Mouse (Mus musculus): ENCODE results near the gene Clec12b. TPM values are rescaled to one million over a fixed set of nuclear protein-coding genes. Genes with fewer than 3 reads are reported as not detected.

Clec12b gene
- polyA plus RNA-seq, 1 experiment: not detected

GRCm38 (mm10) chr6:129393087-129393720 is 7.5 kb upstream of the Clec12b start:
- Histone ChIP-seq H3K27ac (ENCODE audit: control insufficient read depth, insufficient read depth, low read depth, low read length, poor library complexity) (no peak overlapping the region), H3K4me3 (replicated peaks; ENCODE audit: control insufficient read depth, low read depth, low read length) (no peak overlapping the region), H3K4me1 (ENCODE audit: control insufficient read depth, insufficient read depth, low read length) (no peaks in the 10 kb centered on the region)
- WGBS: 13% methylated on average over 2 of the region's 2 CpGs
- TF ChIP-seq POLR2A (IDR thresholded peaks at IDR 0.05; ENCODE audit: borderline replicate concordance, control insufficient read depth, low read depth, low read length) (no peak), CTCF (IDR thresholded peaks at IDR 0.05; ENCODE audit: control insufficient read depth, insufficient read depth, low read length) (no peak)

DNA sequence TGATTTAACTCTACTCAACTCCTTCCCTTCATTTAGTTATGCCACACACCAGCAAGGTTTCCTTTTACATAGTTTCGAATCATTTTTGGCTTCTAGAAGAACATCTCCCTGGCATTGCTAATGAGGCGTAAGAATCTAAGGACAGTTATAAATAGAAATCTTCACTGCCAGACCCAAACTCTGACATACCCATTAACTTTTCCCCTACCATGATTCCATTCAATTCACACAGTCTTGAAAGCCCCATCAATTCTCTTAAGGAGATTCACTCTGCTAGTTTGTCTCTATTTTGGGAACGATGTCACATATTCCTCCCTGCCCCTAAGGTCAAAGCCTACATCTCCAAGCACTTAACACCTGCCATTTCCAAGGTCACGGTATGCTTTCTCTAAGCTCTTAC is 674 bp downstream of the Clec12b start:
- WGBS: 91% methylated on average over 4 of the region's 4 CpGs
- Histone ChIP-seq H3K4me3 (replicated peaks; ENCODE audit: control insufficient read depth, low read depth, low read length) (no peak overlapping the region), H3K4me1 (ENCODE audit: control insufficient read depth, insufficient read depth, low read length) (no peaks in the 10 kb centered on the region; the same call in 1 of the 2 replicates), H3K27ac (ENCODE audit: control insufficient read depth, insufficient read depth, low read depth, low read length, poor library complexity) (no peak overlapping the region)
- TF ChIP-seq POLR2A (IDR thresholded peaks at IDR 0.05; ENCODE audit: borderline replicate concordance, control insufficient read depth, low read depth, low read length): no peak
- no peak for TF ChIP-seq CTCF (IDR thresholded peaks at IDR 0.05; ENCODE audit: control insufficient read depth, insufficient read depth, low read length)

DNA sequence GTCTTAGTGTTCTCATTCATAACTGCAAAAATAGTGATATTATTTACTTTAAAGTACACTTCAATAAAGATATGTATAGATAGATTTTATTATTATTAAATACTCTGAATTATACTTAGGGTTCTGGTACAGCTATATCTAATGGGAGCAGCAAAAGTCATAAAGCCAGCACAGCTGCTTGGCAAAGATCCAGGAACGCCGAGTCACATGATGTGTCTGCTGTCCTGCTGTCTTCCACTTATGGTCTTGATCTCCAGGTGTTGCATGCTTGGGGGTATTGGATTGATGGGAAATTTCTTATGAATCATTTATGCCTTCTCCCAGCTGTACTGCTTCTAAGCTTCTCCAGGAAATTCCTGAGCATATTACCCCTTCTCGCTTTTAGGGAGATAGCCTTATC is 2.2 kb downstream of the Clec12b start:
- WGBS: 72% methylated on average over 3 of the region's 3 CpGs

DNA sequence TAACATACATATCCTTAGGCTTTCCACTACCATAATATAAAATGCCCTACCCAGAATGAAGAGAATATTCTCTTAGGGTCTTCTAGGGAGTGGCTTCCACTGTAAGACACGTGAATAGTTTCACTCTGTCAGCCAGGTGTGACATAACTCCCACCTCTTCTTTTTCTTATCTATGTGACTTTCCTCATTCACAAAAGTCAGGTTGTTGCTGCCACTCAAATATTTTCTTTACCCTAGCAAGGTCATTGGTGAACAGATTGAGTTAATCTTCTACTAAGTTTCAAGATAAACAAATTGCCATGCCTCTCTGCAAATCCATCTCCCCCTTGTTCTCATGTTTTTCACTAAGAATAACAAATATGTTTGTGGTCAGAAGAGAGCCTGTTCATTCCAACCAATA is 3.9 kb downstream of the Clec12b start:
- 69% methylated on average over 1 of the region's 1 CpGs for WGBS

More for the DNA sequence above, 2.2 kb downstream of the Clec12b start:
- no peak overlapping the region for H3K4me3 ChIP-seq (replicated peaks; ENCODE audit: control insufficient read depth, low read depth, low read length)
- no peak overlapping the region for H3K27ac ChIP-seq (ENCODE audit: control insufficient read depth, insufficient read depth, low read depth, low read length, poor library complexity)
- TF ChIP-seq CTCF (IDR thresholded peaks at IDR 0.05; ENCODE audit: control insufficient read depth, insufficient read depth, low read length) (no peak), POLR2A (IDR thresholded peaks at IDR 0.05; ENCODE audit: borderline replicate concordance, control insufficient read depth, low read depth, low read length) (no peak)
- H3K4me1 ChIP-seq (ENCODE audit: control insufficient read depth, insufficient read depth, low read length): no peaks in the 10 kb centered on the region; the same call in 1 of the 2 replicates

DNA sequence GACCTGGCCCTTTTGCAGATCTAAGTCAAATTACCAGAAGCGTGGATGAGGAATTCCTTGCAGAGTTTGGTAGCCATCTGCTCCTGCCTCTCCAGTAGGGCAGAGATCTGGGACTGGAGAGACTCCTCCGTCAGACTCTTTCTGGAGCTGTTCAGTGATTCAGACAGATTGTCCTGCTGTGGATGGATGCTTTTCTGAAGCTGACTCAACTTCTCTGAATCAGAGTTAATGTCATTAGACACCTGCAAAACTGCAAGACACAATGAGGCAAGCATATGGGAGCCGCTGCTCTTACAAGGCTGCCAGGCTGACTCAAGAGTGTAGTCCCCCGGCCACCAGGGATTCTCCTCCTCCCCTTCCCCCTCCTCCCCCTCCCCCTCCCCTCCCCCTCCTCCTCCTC is 5.2 kb downstream of the Clec12b start:
- 82% methylated on average over 4 of the region's 4 CpGs for WGBS
- Histone ChIP-seq H3K4me3 (replicated peaks; ENCODE audit: control insufficient read depth, low read depth, low read length) (no peak overlapping the region), H3K4me1 (ENCODE audit: control insufficient read depth, insufficient read depth, low read length) (no peaks in the 10 kb centered on the region; the same call in 1 of the 2 replicates), H3K27ac (ENCODE audit: control insufficient read depth, insufficient read depth, low read depth, low read length, poor library complexity) (no peak overlapping the region)
- TF ChIP-seq POLR2A (IDR thresholded peaks at IDR 0.05; ENCODE audit: borderline replicate concordance, control insufficient read depth, low read depth, low read length): no peak
- no peak for TF ChIP-seq CTCF (IDR thresholded peaks at IDR 0.05; ENCODE audit: control insufficient read depth, insufficient read depth, low read length)

More for the DNA sequence above, 3.9 kb downstream of the Clec12b start:
- H3K27ac ChIP-seq (ENCODE audit: control insufficient read depth, insufficient read depth, low read depth, low read length, poor library complexity): no peak overlapping the region
- no peak for TF ChIP-seq POLR2A (IDR thresholded peaks at IDR 0.05; ENCODE audit: borderline replicate concordance, control insufficient read depth, low read depth, low read length)
- no peak for TF ChIP-seq CTCF (IDR thresholded peaks at IDR 0.05; ENCODE audit: control insufficient read depth, insufficient read depth, low read length)
- H3K4me3 ChIP-seq (replicated peaks; ENCODE audit: control insufficient read depth, low read depth, low read length): no peak overlapping the region
- H3K4me1 ChIP-seq (ENCODE audit: control insufficient read depth, insufficient read depth, low read length): no peaks in the 10 kb centered on the region; the same call in 1 of the 2 replicates

- Histone ChIP-seq H3K4me3 (replicated peaks; ENCODE audit: control insufficient read depth, low read depth, low read length) (no peak overlapping the region), H3K4me1 (ENCODE audit: control insufficient read depth, insufficient read depth, low read length) (no peaks in the 10 kb centered on the region; the same call in 1 of the 2 replicates), H3K27ac (ENCODE audit: control insufficient read depth, insufficient read depth, low read depth, low read length, poor library complexity) (no peak overlapping the region)
- 2% methylated on average over 2 of the region's 2 CpGs for WGBS
- TF ChIP-seq CTCF (IDR thresholded peaks at IDR 0.05; ENCODE audit: control insufficient read depth, insufficient read depth, low read length) (no peak), POLR2A (IDR thresholded peaks at IDR 0.05; ENCODE audit: borderline replicate concordance, control insufficient read depth, low read depth, low read length) (no peak)
Observed at GRCm38 (mm10) chr6:129374937-129375471, 10.7 kb downstream of the Clec12b start.

DNA sequence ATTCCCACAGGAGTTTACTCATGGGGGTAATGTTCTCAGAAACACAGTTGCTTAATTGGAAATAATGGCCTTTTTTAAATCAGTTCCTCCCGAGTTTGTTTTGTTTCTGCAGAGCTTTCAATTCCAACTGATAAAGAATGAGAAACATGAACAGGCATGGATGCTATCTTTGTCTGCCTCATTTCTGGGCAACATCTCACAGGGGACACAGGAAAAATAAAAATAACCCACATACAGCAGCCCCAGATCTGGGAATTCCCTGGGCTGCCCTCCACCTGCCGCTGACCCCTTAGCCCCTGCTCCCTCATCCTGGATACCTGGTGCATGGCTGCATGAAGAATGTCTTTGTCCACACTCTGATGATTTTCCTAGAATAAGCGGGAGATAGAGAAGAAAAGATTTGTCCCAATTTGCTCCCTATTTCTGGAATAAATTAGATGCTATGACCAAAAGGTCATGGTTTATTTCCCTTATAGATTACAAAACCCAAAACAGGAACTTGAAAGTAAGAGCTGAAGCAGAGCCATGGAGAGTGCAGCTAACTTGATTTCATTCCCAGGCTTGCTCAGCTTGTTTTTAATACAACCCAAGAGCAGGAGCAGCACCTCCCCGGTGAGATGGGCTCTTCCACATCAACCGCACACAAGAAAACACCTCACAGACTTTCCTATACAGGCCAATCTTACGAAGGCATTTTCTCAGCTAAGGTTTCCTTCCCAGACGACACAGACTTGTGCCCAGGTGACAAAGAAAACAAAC is 16.1 kb downstream of the Clec12b start:
- WGBS: 56% methylated on average over 7 of the region's 7 CpGs
- no peak overlapping the region for H3K4me3 ChIP-seq (replicated peaks; ENCODE audit: control insufficient read depth, low read depth, low read length)
- no peaks in the 10 kb centered on the region; the same call in 1 of the 2 replicates for H3K4me1 ChIP-seq (ENCODE audit: control insufficient read depth, insufficient read depth, low read length)
- no peak for TF ChIP-seq POLR2A (IDR thresholded peaks at IDR 0.05; ENCODE audit: borderline replicate concordance, control insufficient read depth, low read depth, low read length)
- no peak for TF ChIP-seq CTCF (IDR thresholded peaks at IDR 0.05; ENCODE audit: control insufficient read depth, insufficient read depth, low read length)
- H3K27ac ChIP-seq (ENCODE audit: control insufficient read depth, insufficient read depth, low read depth, low read length, poor library complexity): no peak overlapping the region

DNA sequence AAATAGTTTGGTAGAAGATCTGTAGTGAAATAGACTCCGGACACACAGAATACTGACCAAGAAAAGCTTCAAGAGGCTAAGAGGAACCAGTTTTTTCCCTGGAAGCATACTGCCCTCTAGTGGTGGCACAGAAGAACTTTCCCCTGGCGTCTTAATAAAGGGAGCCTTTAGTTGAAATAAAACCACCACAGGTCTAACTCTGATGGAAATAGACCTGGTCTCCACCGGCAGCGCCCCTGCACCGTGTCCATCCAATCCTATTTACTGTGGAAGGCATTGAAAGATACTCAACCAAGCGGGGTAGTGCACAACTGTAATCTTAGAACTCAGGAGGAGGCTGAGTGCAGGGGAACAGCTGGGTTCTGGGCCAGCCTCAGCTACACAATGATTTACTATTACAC is 19.7 kb downstream of the Clec12b start:
- Histone ChIP-seq H3K4me1 (ENCODE audit: control insufficient read depth, insufficient read depth, low read length) (peaks cover 2% of the 10 kb centered on the region; the same call in 1 of the 2 replicates), H3K27ac (ENCODE audit: control insufficient read depth, insufficient read depth, low read depth, low read length, poor library complexity) (no peak overlapping the region), H3K4me3 (replicated peaks; ENCODE audit: control insufficient read depth, low read depth, low read length) (no peak overlapping the region)
- peak; percentile 36 for TF ChIP-seq CTCF (IDR thresholded peaks at IDR 0.05; ENCODE audit: control insufficient read depth, insufficient read depth, low read length)
- TF ChIP-seq POLR2A (IDR thresholded peaks at IDR 0.05; ENCODE audit: borderline replicate concordance, control insufficient read depth, low read depth, low read length): no peak
- 5% methylated on average over 6 of the region's 6 CpGs for WGBS

All from bone marrow, adult 2 months (tissue).